Mouse (Mus musculus): ENCODE results near the gene Acat2.

DNA sequence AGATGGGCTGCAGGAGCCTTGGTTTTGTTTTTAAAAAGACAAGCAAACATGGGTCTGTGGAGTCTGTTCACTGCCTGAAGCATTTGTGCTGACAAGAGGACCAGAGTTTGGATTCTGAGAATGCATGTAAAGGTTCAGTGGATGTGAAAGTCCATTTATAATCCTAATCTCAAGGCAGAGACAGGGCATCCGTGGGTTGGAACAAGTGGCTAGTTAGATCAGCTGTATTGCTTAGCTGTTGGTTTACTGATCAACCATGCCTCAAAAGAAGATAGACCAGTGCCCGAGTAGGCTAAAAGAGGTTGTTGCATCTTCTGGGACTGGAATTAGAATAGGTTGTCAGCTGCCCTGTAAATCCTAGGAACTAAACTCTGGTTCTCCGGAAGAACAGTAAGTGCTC is 2.9 kb upstream of the Acat2 start:
- no peak for TF ChIP-seq POLR2A (IDR thresholded peaks at IDR 0.05; ENCODE audit: control insufficient read depth, low read depth, low read length)
- no peak for TF ChIP-seq CTCF (IDR thresholded peaks at IDR 0.05; ENCODE audit: control insufficient read depth, insufficient read depth, insufficient replicate concordance, low read depth, low read length)
